Mouse (Mus musculus): ENCODE results near the gene Pfn1. TPM values are rescaled to one million over a fixed set of nuclear protein-coding genes. Genes with fewer than 3 reads are reported as not detected.

The Pfn1 gene
- polyA plus RNA-seq, 1 experiment, result 630 TPM

DNA sequence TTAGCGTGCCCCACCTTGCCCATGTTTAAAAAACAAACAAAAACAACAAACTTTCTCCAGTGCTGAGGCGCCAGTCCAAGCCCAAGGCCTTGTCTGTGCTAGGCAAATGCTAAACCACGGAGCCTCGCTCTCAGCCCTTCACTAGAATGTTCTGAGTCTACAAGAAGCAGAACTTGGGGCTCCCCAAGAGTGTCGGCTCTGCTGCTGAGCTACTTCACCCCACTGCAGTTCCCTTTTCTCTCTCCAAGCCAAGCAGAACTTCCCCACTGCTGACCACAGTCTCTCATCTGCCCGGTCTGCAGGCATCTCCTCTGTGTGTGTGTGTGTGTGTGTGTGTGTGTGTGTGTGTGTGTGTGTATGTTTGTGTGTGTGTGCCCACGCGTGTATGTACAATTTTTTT, 25.4 kb upstream of the Pfn1 start:
- H3K9me3 ChIP-seq (replicated peaks; ENCODE audit: control insufficient read depth, insufficient read depth, low read length, poor library complexity, severe bottlenecking), result no peaks in the 10 kb centered on the region
- no peak overlapping the region for H3K27ac ChIP-seq (ENCODE audit: insufficient read depth, low read length)
- H3K36me3 ChIP-seq (ENCODE audit: control insufficient read depth, insufficient read depth, low read length, poor library complexity, severe bottlenecking), result no peaks in the 10 kb centered on the region
- no peak overlapping the region for H3K9ac ChIP-seq (ENCODE audit: low read depth, poor library complexity, severe bottlenecking)
- H3K4me1 ChIP-seq (ENCODE audit: control insufficient read depth, insufficient read depth, low read length), result peaks cover 6% of the 10 kb centered on the region
- H3K27me3 ChIP-seq (ENCODE audit: control insufficient read depth, insufficient read depth, low read length, poor library complexity, severe bottlenecking), result no peaks in the 10 kb centered on the region
- TF ChIP-seq EP300 (IDR thresholded peaks at IDR 0.05; ENCODE audit: insufficient read depth, low read depth, low read length), result no peak
- TF ChIP-seq CTCF (IDR thresholded peaks at IDR 0.05; ENCODE audit: low read depth, low read length), result no peak
- TF ChIP-seq POLR2A (IDR thresholded peaks at IDR 0.05; ENCODE audit: insufficient read depth, low read length), result no peak
- H3K4me3 ChIP-seq (ENCODE audit: low read depth, low read length), result no peak overlapping the region

DNA sequence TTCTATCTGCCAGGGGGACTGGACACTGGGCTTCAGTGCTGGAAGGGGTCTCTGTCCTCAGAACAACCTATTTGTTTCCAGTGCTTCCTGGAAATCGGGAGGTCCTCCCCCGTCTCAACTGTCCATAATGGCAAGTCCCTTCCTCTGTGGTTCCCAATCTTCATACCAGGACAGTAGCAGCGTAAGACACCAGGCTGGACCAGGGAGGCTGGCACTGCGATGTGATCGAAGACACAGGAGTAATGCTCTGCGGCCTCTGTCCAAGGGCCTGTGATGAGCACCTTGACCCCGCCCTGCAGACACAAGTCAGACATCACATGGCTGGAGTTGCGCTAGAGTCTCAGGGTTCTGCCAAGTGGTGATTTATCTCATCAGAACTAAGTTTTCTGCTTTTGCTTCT, 24.9 kb upstream of the Pfn1 start:
- Histone ChIP-seq H3K4me1 (ENCODE audit: control insufficient read depth, insufficient read depth, low read length) (peaks cover 6% of the 10 kb centered on the region), H3K9me3 (replicated peaks; ENCODE audit: control insufficient read depth, insufficient read depth, low read length, poor library complexity, severe bottlenecking) (no peaks in the 10 kb centered on the region), H3K4me3 (ENCODE audit: low read depth, low read length) (no peak overlapping the region), H3K9ac (ENCODE audit: low read depth, poor library complexity, severe bottlenecking) (no peak overlapping the region), H3K27ac (ENCODE audit: insufficient read depth, low read length) (no peak overlapping the region), H3K27me3 (ENCODE audit: control insufficient read depth, insufficient read depth, low read length, poor library complexity, severe bottlenecking) (no peaks in the 10 kb centered on the region), H3K36me3 (ENCODE audit: control insufficient read depth, insufficient read depth, low read length, poor library complexity, severe bottlenecking) (no peaks in the 10 kb centered on the region)
- TF ChIP-seq POLR2A (IDR thresholded peaks at IDR 0.05; ENCODE audit: insufficient read depth, low read length), result no peak
- no peak for TF ChIP-seq CTCF (IDR thresholded peaks at IDR 0.05; ENCODE audit: low read depth, low read length)
- no peak for TF ChIP-seq EP300 (IDR thresholded peaks at IDR 0.05; ENCODE audit: insufficient read depth, low read depth, low read length)

- H3K9ac ChIP-seq (ENCODE audit: low read depth, poor library complexity, severe bottlenecking), result no peak overlapping the region
- peaks cover 6% of the 10 kb centered on the region for H3K4me1 ChIP-seq (ENCODE audit: control insufficient read depth, insufficient read depth, low read length)
- no peak overlapping the region for H3K27ac ChIP-seq (ENCODE audit: insufficient read depth, low read length)
- H3K9me3 ChIP-seq (replicated peaks; ENCODE audit: control insufficient read depth, insufficient read depth, low read length, poor library complexity, severe bottlenecking), result no peaks in the 10 kb centered on the region
- no peak overlapping the region for H3K4me3 ChIP-seq (ENCODE audit: low read depth, low read length)
- no peak for TF ChIP-seq CTCF (IDR thresholded peaks at IDR 0.05; ENCODE audit: low read depth, low read length)
- TF ChIP-seq EP300 (IDR thresholded peaks at IDR 0.05; ENCODE audit: insufficient read depth, low read depth, low read length), result no peak
- TF ChIP-seq POLR2A (IDR thresholded peaks at IDR 0.05; ENCODE audit: insufficient read depth, low read length), result no peak
- H3K27me3 ChIP-seq (ENCODE audit: control insufficient read depth, insufficient read depth, low read length, poor library complexity, severe bottlenecking), result no peaks in the 10 kb centered on the region
- H3K36me3 ChIP-seq (ENCODE audit: control insufficient read depth, insufficient read depth, low read length, poor library complexity, severe bottlenecking), result no peaks in the 10 kb centered on the region
Observed at GRCm38 (mm10) chr11:70678576-70678975, 24.1 kb upstream of the Pfn1 start.

- Histone ChIP-seq H3K27ac (ENCODE audit: insufficient read depth, low read length) (no peak overlapping the region), H3K4me3 (ENCODE audit: low read depth, low read length) (no peak overlapping the region), H3K27me3 (ENCODE audit: control insufficient read depth, insufficient read depth, low read length, poor library complexity, severe bottlenecking) (no peaks in the 10 kb centered on the region), H3K9me3 (replicated peaks; ENCODE audit: control insufficient read depth, insufficient read depth, low read length, poor library complexity, severe bottlenecking) (no peaks in the 10 kb centered on the region), H3K9ac (ENCODE audit: low read depth, poor library complexity, severe bottlenecking) (no peak overlapping the region), H3K4me1 (ENCODE audit: control insufficient read depth, insufficient read depth, low read length) (peaks cover 6% of the 10 kb centered on the region), H3K36me3 (ENCODE audit: control insufficient read depth, insufficient read depth, low read length, poor library complexity, severe bottlenecking) (no peaks in the 10 kb centered on the region)
- no peak for TF ChIP-seq CTCF (IDR thresholded peaks at IDR 0.05; ENCODE audit: low read depth, low read length)
- no peak for TF ChIP-seq POLR2A (IDR thresholded peaks at IDR 0.05; ENCODE audit: insufficient read depth, low read length)
- TF ChIP-seq EP300 (IDR thresholded peaks at IDR 0.05; ENCODE audit: insufficient read depth, low read depth, low read length), result no peak
Observed at GRCm38 (mm10) chr11:70678092-70678491, 23.6 kb upstream of the Pfn1 start.

GRCm38 (mm10) chr11:70674501-70674900, 20.1 kb upstream of the Pfn1 start:
- H3K9ac ChIP-seq (ENCODE audit: low read depth, poor library complexity, severe bottlenecking), result peak overlapping the region; percentile 42
- H3K4me1 ChIP-seq (ENCODE audit: control insufficient read depth, insufficient read depth, low read length), result peaks cover 2% of the 10 kb centered on the region
- no peak overlapping the region for H3K27ac ChIP-seq (ENCODE audit: insufficient read depth, low read length)
- H3K9me3 ChIP-seq (replicated peaks; ENCODE audit: control insufficient read depth, insufficient read depth, low read length, poor library complexity, severe bottlenecking), result no peaks in the 10 kb centered on the region
- TF ChIP-seq CTCF (IDR thresholded peaks at IDR 0.05; ENCODE audit: low read depth, low read length), result no peak
- no peaks in the 10 kb centered on the region for H3K27me3 ChIP-seq (ENCODE audit: control insufficient read depth, insufficient read depth, low read length, poor library complexity, severe bottlenecking)
- H3K36me3 ChIP-seq (ENCODE audit: control insufficient read depth, insufficient read depth, low read length, poor library complexity, severe bottlenecking), result no peaks in the 10 kb centered on the region
- no peak overlapping the region for H3K4me3 ChIP-seq (ENCODE audit: low read depth, low read length)

DNA sequence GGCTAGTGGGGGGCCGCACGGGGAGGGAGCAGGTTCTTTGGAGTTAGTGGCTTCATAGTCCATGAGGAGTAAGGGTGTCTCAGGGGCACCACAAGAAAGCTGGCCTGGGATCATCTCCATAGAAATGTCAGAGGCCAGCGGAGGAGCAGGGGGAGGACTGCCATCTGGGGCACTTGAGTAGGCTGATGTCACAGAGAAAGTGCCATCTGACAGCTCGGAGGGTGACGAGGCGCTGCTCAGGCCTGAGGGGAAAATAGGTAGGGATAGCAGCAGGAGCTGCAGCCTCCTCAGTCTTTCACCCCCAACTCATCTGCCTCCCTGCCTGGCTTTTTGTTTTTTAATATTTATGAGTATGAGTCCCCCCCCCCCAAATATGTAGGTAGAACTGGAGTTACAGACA, 19.6 kb upstream of the Pfn1 start:
- Histone ChIP-seq H3K9me3 (replicated peaks; ENCODE audit: control insufficient read depth, insufficient read depth, low read length, poor library complexity, severe bottlenecking) (no peaks in the 10 kb centered on the region), H3K36me3 (ENCODE audit: control insufficient read depth, insufficient read depth, low read length, poor library complexity, severe bottlenecking) (no peaks in the 10 kb centered on the region), H3K4me3 (ENCODE audit: low read depth, low read length) (no peak overlapping the region), H3K27ac (ENCODE audit: insufficient read depth, low read length) (no peak overlapping the region), H3K9ac (ENCODE audit: low read depth, poor library complexity, severe bottlenecking) (no peak overlapping the region; the same call in 1 of the 2 replicates), H3K27me3 (ENCODE audit: control insufficient read depth, insufficient read depth, low read length, poor library complexity, severe bottlenecking) (no peaks in the 10 kb centered on the region), H3K4me1 (ENCODE audit: control insufficient read depth, insufficient read depth, low read length) (peaks cover 2% of the 10 kb centered on the region)
- no peak for TF ChIP-seq EP300 (IDR thresholded peaks at IDR 0.05; ENCODE audit: insufficient read depth, low read depth, low read length)
- no peak for TF ChIP-seq CTCF (IDR thresholded peaks at IDR 0.05; ENCODE audit: low read depth, low read length)
- no peak for TF ChIP-seq POLR2A (IDR thresholded peaks at IDR 0.05; ENCODE audit: insufficient read depth, low read length)

Measured in ES-Bruce4 (cell line).